Mouse (Mus musculus): Measurements from ENCODE around the gene Phldb3. TPM values are rescaled to one million over a fixed set of nuclear protein-coding genes. Genes with fewer than 3 reads are reported as not detected.

The Phldb3 gene
- total RNA-seq (2014; fragmentation: Nextera tagmentation) (1.8 and 6.4 TPM in 2 replicates), total RNA-seq (2017) (7.6 and 13.5 TPM in 2 replicates)

- ATAC-seq (replicated peaks; ENCODE audit: poor library complexity, severe bottlenecking), result peak; percentile 25
These were observed at the start of gene Phldb3 for GRCm38 (mm10) chr7:24610144-24610878. TSS of gene Phldb3 (plus strand) at chr7:24610763.

- no peak for ATAC-seq (replicated peaks; ENCODE audit: poor library complexity, severe bottlenecking)
These were observed 49.1 kb upstream of the Phldb3 start for GRCm38 (mm10) chr7:24561450-24561849.

GRCm38 (mm10) chr7:24563191-24563836 is 47.2 kb upstream of the Phldb3 start:
- no peak for ATAC-seq (replicated peaks; ENCODE audit: poor library complexity, severe bottlenecking)

GRCm38 (mm10) chr7:24563837-24564206 is 46.7 kb upstream of the Phldb3 start:
- no peak for ATAC-seq (replicated peaks; ENCODE audit: poor library complexity, severe bottlenecking)

GRCm38 (mm10) chr7:24564607-24565265 is 45.8 kb upstream of the Phldb3 start:
- peak; percentile 91 for ATAC-seq (replicated peaks; ENCODE audit: poor library complexity, severe bottlenecking)

- ATAC-seq (replicated peaks; ENCODE audit: poor library complexity, severe bottlenecking), result no peak
These were observed 44.9 kb upstream of the Phldb3 start for GRCm38 (mm10) chr7:24565627-24566026.

- ATAC-seq (replicated peaks; ENCODE audit: poor library complexity, severe bottlenecking), result no peak
These were observed 44.4 kb upstream of the Phldb3 start for GRCm38 (mm10) chr7:24566206-24566605.

- ATAC-seq (replicated peaks; ENCODE audit: poor library complexity, severe bottlenecking), result no peak
These were observed 42.1 kb upstream of the Phldb3 start for GRCm38 (mm10) chr7:24568512-24568911.

GRCm38 (mm10) chr7:24571071-24571470 is 39.5 kb upstream of the Phldb3 start:
- no peak for ATAC-seq (replicated peaks; ENCODE audit: poor library complexity, severe bottlenecking)

- peak; percentile 49 for ATAC-seq (replicated peaks; ENCODE audit: poor library complexity, severe bottlenecking)
These were observed 38.1 kb upstream of the Phldb3 start for GRCm38 (mm10) chr7:24572455-24572854.

GRCm38 (mm10) chr7:24574224-24574796 is 36.3 kb upstream of the Phldb3 start:
- no peak for ATAC-seq (replicated peaks; ENCODE audit: poor library complexity, severe bottlenecking)

GRCm38 (mm10) chr7:24577811-24578210 is 32.8 kb upstream of the Phldb3 start:
- no peak for ATAC-seq (replicated peaks; ENCODE audit: poor library complexity, severe bottlenecking)

GRCm38 (mm10) chr7:24584876-24585275 is 25.7 kb upstream of the Phldb3 start:
- no peak for ATAC-seq (replicated peaks; ENCODE audit: poor library complexity, severe bottlenecking)

- ATAC-seq (replicated peaks; ENCODE audit: poor library complexity, severe bottlenecking), result no peak
These were observed 24.6 kb upstream of the Phldb3 start for GRCm38 (mm10) chr7:24585995-24586394.

GRCm38 (mm10) chr7:24586828-24587227 is 23.7 kb upstream of the Phldb3 start:
- peak; percentile 81 for ATAC-seq (replicated peaks; ENCODE audit: poor library complexity, severe bottlenecking)

- peak; percentile 61 for ATAC-seq (replicated peaks; ENCODE audit: poor library complexity, severe bottlenecking)
These were observed 23.0 kb upstream of the Phldb3 start, which contains the start of the genes Ethe1 and Zfp575 for GRCm38 (mm10) chr7:24587330-24588105. TSS of gene Ethe1 (plus strand) at chr7:24587543. TSS of gene Zfp575 (minus strand) at chr7:24587641.

- peak; percentile 30 for ATAC-seq (replicated peaks; ENCODE audit: poor library complexity, severe bottlenecking)
These were observed 22.2 kb upstream of the Phldb3 start for GRCm38 (mm10) chr7:24588336-24588735.

GRCm38 (mm10) chr7:24591735-24592134 is 18.8 kb upstream of the Phldb3 start:
- no peak for ATAC-seq (replicated peaks; ENCODE audit: poor library complexity, severe bottlenecking)

- no peak for ATAC-seq (replicated peaks; ENCODE audit: poor library complexity, severe bottlenecking)
These were observed 18.4 kb upstream of the Phldb3 start for GRCm38 (mm10) chr7:24592163-24592562.

GRCm38 (mm10) chr7:24592781-24593180 is 17.8 kb upstream of the Phldb3 start:
- ATAC-seq (replicated peaks; ENCODE audit: poor library complexity, severe bottlenecking), result no peak

Data from granulocyte monocyte progenitor cell, adult 5-6 weeks (primary cell).